Mouse (Mus musculus) lung, adult 2 months (tissue): ENCODE data around the gene Dop1b.

Experiments
- CTCF ChIP-seq: fragments of 200-500 bp; IDR thresholded peaks from 2 replicates; pipeline ENCODE4 v1.5.1; 2011; ENCODE audit warnings: mild to moderate bottlenecking, low read length, control low read depth; ENCODE audit not compliant: insufficient read depth
- POLR2A ChIP-seq: fragments of 200-500 bp; IDR thresholded peaks from 2 replicates; pipeline ENCODE4 v1.6.1; 2011; ENCODE audit warnings: low read depth, mild to moderate bottlenecking, control low read depth, low read length, borderline replicate concordance; ENCODE audit errors: extremely low read depth

- TF ChIP-seq POLR2A, result no peak
- no peak for TF ChIP-seq CTCF
These were observed 127.3 kb downstream of the Dop1b start for GRCm38 (mm10) chr16:93839049-93839448.
